Mouse (Mus musculus) CH12.LX (cell line): ENCODE results near the gene Aym1. TPM values are rescaled to one million over a fixed set of nuclear protein-coding genes. Genes with fewer than 3 reads are reported as not detected.
A peak's percentile ranks its signal among the peaks of the same experiment; 100 is the strongest.
"Not testable (repeated sequence)": the region's sequence is repeated elsewhere in the genome, so short reads cannot be mapped to it uniquely, and the experiment has no call there.

Experiments
- DNase-seq: peaks from one replicate; pipeline ENCODE4 v3.0.0-alpha.2; 2013; ENCODE audit errors: extremely low read depth
- H3K27ac ChIP-seq: 2 replicates; pipeline ENCODE4 v1.5.1; 2012; ENCODE audit warnings: low read depth, mild to moderate bottlenecking, control low read depth, moderate library complexity; ENCODE audit not compliant: insufficient read depth
- H3K27me3 ChIP-seq: replicated peaks from 2 replicates; pipeline ENCODE3; 2012; ENCODE audit warnings: inconsistent platforms
- H3K36me3 ChIP-seq, 2 experiments: replicated peaks in 1 of 2; 2 replicates each; pipeline versions ENCODE3 to v1.6.1; 2012; ENCODE audit warnings: inconsistent platforms in 1 of 2, low read length in 1 of 2, mild to moderate bottlenecking in 1 of 2, mixed read lengths in 1 of 2, moderate library complexity in 1 of 2; ENCODE audit not compliant: control insufficient read depth in 1 of 2, insufficient read depth in 1 of 2
- H3K4me1 ChIP-seq, 2 experiments: 2 replicates each; pipeline ENCODE4 v1.6.1; 2012; ENCODE audit warnings: inconsistent platforms in 1 of 2, moderate library complexity in 1 of 2; ENCODE audit not compliant: insufficient read depth in 2 of 2, control insufficient read depth in 1 of 2
- H3K4me2 ChIP-seq: 2 replicates; pipeline ENCODE4 v1.6.1; 2012; ENCODE audit warnings: low read depth, mild to moderate bottlenecking, control low read depth; ENCODE audit not compliant: poor library complexity, insufficient read depth, severe bottlenecking
- H3K4me3 ChIP-seq, 3 experiments: fragments of 150-350 bp in 1 of 3; sonication (generic) in 1 of 3; replicated peaks in 1 of 3; 2 replicates each; pipeline versions ENCODE3 to v1.5.1; 2011 to 2012; ENCODE audit warnings: low read depth in 2 of 3, low read length in 2 of 3, mild to moderate bottlenecking in 2 of 3, moderate library complexity in 2 of 3, control low read depth in 1 of 3, improper control_type of control experiment in 1 of 3, inconsistent platforms in 1 of 3, mixed read lengths in 1 of 3; ENCODE audit not compliant: poor library complexity in 1 of 3
- H3K79me2 ChIP-seq: replicated peaks from 2 replicates; pipeline ENCODE4 v1.6.1; 2012; ENCODE audit warnings: mild to moderate bottlenecking, moderate library complexity; ENCODE audit not compliant: control insufficient read depth, poor library complexity, insufficient read depth, severe bottlenecking; ENCODE audit errors: extremely low read depth
- H3K9ac ChIP-seq: 2 replicates; pipeline ENCODE4 v1.6.1; 2012; ENCODE audit warnings: low read depth, mild to moderate bottlenecking, control low read depth, moderate library complexity; ENCODE audit not compliant: insufficient read depth
- H3K9me3 ChIP-seq: replicated peaks from 2 replicates; pipeline ENCODE3; 2012; ENCODE audit warnings: low read length, inconsistent platforms, mixed read lengths
- CHD1 ChIP-seq: IDR thresholded peaks from 2 replicates; pipeline ENCODE4 v1.6.1; 2012; ENCODE audit warnings: low read depth, low read length, improper control_type of control experiment, inconsistent platforms
- CHD2 ChIP-seq: IDR thresholded peaks from 2 replicates; pipeline ENCODE4 v1.6.1; 2011; ENCODE audit warnings: low read length, improper control_type of control experiment
- CTCF ChIP-seq, 2 experiments: IDR thresholded peaks in 1 of 2; conservative IDR thresholded peaks in 1 of 2; 2 replicates each; pipeline ENCODE4 v1.5.1; 2011 to 2012; ENCODE audit warnings: low read depth in 2 of 2, low read length in 2 of 2, improper control_type of control experiment in 1 of 2, inconsistent platforms in 1 of 2, mild to moderate bottlenecking in 1 of 2, moderate library complexity in 1 of 2
- E2F4 ChIP-seq: IDR thresholded peaks from 2 replicates; pipeline ENCODE4 v1.6.1; 2011; ENCODE audit warnings: low read depth, low read length, improper control_type of control experiment; ENCODE audit not compliant: insufficient replicate concordance
- EP300 ChIP-seq: IDR thresholded peaks from 2 replicates; pipeline ENCODE4 v1.6.1; 2011; ENCODE audit warnings: low read length, improper control_type of control experiment
- GABPA ChIP-seq: IDR thresholded peaks from 2 replicates; pipeline ENCODE4 v1.6.1; 2012; ENCODE audit warnings: low read depth, low read length, improper control_type of control experiment, inconsistent platforms; ENCODE audit not compliant: insufficient replicate concordance
- IRF4 ChIP-seq: IDR thresholded peaks from 2 replicates; pipeline ENCODE4 v1.6.1; 2014; ENCODE audit warnings: low read depth, mild to moderate bottlenecking, inconsistent platforms, low read length, improper control_type of control experiment
- JUN ChIP-seq: IDR thresholded peaks from 2 replicates; pipeline ENCODE4 v1.6.1; 2011; ENCODE audit warnings: low read depth, mild to moderate bottlenecking, low read length, improper control_type of control experiment, moderate library complexity; ENCODE audit not compliant: insufficient read depth
- JUND ChIP-seq: conservative IDR thresholded peaks from 2 replicates; pipeline ENCODE4 v1.6.1; 2011; ENCODE audit warnings: low read depth, low read length, improper control_type of control experiment
- KAT2A ChIP-seq: IDR thresholded peaks from 2 replicates; pipeline ENCODE4 v1.6.1; 2012; ENCODE audit warnings: low read length, improper control_type of control experiment, inconsistent platforms; ENCODE audit not compliant: insufficient replicate concordance
- MAFK ChIP-seq: IDR thresholded peaks from 2 replicates; pipeline ENCODE4 v1.6.1; 2011; ENCODE audit warnings: low read length, improper control_type of control experiment; ENCODE audit not compliant: insufficient replicate concordance
- MAZ ChIP-seq: IDR thresholded peaks from 2 replicates; pipeline ENCODE4 v1.6.1; 2012; ENCODE audit warnings: low read depth, mild to moderate bottlenecking, inconsistent platforms, low read length, improper control_type of control experiment, moderate library complexity
- MEF2A ChIP-seq: IDR thresholded peaks from 2 replicates; pipeline ENCODE4 v1.6.1; 2014; ENCODE audit warnings: low read depth, mild to moderate bottlenecking, inconsistent platforms, low read length, improper control_type of control experiment, borderline replicate concordance
- NELFE ChIP-seq: IDR thresholded peaks from 2 replicates; pipeline ENCODE4 v1.6.1; 2011; ENCODE audit warnings: low read depth, low read length, improper control_type of control experiment
- NRF1 ChIP-seq: IDR thresholded peaks from 2 replicates; pipeline ENCODE4 v1.6.1; 2014; ENCODE audit warnings: low read depth, mild to moderate bottlenecking, inconsistent platforms, low read length, improper control_type of control experiment, moderate library complexity
- POLR2AphosphoS2 ChIP-seq: IDR thresholded peaks from 2 replicates; pipeline ENCODE4 v1.6.1; 2011; ENCODE audit warnings: low read depth, low read length, improper control_type of control experiment
- RAD21 ChIP-seq: IDR thresholded peaks from 2 replicates; pipeline ENCODE4 v1.6.1; 2011; ENCODE audit warnings: low read depth, mild to moderate bottlenecking, low read length, improper control_type of control experiment, moderate library complexity
- RCOR1 ChIP-seq: conservative IDR thresholded peaks from 2 replicates; pipeline ENCODE4 v1.6.1; 2012; ENCODE audit warnings: low read depth, mild to moderate bottlenecking, inconsistent platforms, low read length, improper control_type of control experiment
- SIN3A ChIP-seq: IDR thresholded peaks from 2 replicates; pipeline ENCODE4 v1.6.1; 2012; ENCODE audit warnings: low read length, improper control_type of control experiment, inconsistent platforms
- SMC3 ChIP-seq: IDR thresholded peaks from 2 replicates; pipeline ENCODE4 v1.6.1; 2011; ENCODE audit warnings: low read depth, low read length, improper control_type of control experiment
- UBTF ChIP-seq: IDR thresholded peaks from 2 replicates; pipeline ENCODE4 v1.6.1; 2012; ENCODE audit warnings: low read depth, mild to moderate bottlenecking, inconsistent platforms, low read length, improper control_type of control experiment, moderate library complexity
- ZKSCAN1 ChIP-seq: IDR thresholded peaks from 2 replicates; pipeline ENCODE4 v1.6.1; 2012; ENCODE audit warnings: low read depth, inconsistent platforms, low read length, improper control_type of control experiment, borderline replicate concordance
- ZNF384 ChIP-seq: IDR thresholded peaks from 2 replicates; pipeline ENCODE4 v1.6.1; 2012; ENCODE audit warnings: low read depth, low read length, improper control_type of control experiment, inconsistent platforms
- dilution Hi-C: fragments of 300-500 bp; cut with MboI; formaldehyde crosslinking; loops from 2 replicates; pipeline ENCODE4 v1.14.3; 2020; ENCODE audit warnings: low sequenced_read_pairs; ENCODE audit not compliant: extremely low pct_unique_long_range_greater_than_20kb, extremely low pct_ligation_motif_present
- in situ Hi-C: fragments of 300-500 bp; cut with MboI; formaldehyde crosslinking; loops from 3 replicates; pipeline ENCODE4 v1.14.3; 2019; ENCODE audit warnings: low sequenced_read_pairs, low pct_ligation_motif_present, low pct_unique_long_range_greater_than_20kb, mixed read lengths
- polyA plus RNA-seq: library from polyadenylated mRNA; unstranded; fragments of >175 nt; gene quantifications from 2 replicates; pipeline ENCODE4 v1.2.1, GENCODE M21; 2012; ENCODE audit warnings: low read depth; ENCODE audit not compliant: insufficient read length
- total RNA-seq, 2 experiments: library from RNA; depleted of rRNA; stranded (reverse); fragments of 300-350 nt in 1 of 2; fragments of >200 nt in 1 of 2; gene quantifications; 2 replicates each; pipeline ENCODE4 v1.2.3; 2012 to 2014

Gene Aym1
- total and polyA plus RNA-seq, 3 experiments, result not detected

DNA sequence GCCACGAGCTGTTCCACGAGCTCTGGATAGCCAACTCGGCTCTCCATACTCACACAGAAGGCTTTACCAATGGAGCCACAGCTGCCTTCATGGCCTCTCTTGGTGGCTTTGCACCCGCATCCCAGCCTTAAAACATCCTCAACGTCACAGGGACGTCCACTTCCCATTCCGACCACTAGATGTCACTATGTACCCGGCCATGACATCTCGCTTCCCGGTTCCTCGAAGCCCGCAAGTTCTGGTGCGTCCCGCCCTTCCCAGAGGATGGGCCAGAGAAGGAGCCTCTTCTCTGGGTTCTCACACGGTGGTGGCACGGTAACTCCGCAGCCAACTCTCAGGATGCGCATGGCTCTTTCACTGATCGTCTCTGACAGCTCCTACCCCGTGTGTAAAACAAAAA is 8.8 kb downstream of the Aym1 start:
- no peak for TF ChIP-seq CHD2
- TF ChIP-seq EP300, result no peak
- TF ChIP-seq ZNF384, result no peak
- TF ChIP-seq CHD1, result no peak
- no peak for TF ChIP-seq UBTF
- TF ChIP-seq MEF2A, result no peak
- TF ChIP-seq CTCF (conservative IDR thresholded peaks at IDR 0.05 in 1 of 2, IDR thresholded peaks at IDR 0.05 in 1 of 2; ENCODE audit: low read depth in 2 of 2, low read length in 2 of 2), result peak; percentile 68 to 92
- TF ChIP-seq SMC3, result peak; percentile 51
- TF ChIP-seq RAD21, result peak; percentile 77
- no peak for TF ChIP-seq MAFK
- TF ChIP-seq, all 38 proteins: peak for 3
- no peaks in the 10 kb centered on the region for H3K4me1 ChIP-seq
- no peaks in the 10 kb centered on the region for H3K36me3 ChIP-seq
- H3K9me3 ChIP-seq, result no peaks in the 10 kb centered on the region
- in situ Hi-C loops (loop anchor here (5.0 to 10.0 kb wide), 2 partner anchors 106 to 449 kb away; no protein-coding TSS in a partner anchor), dilution Hi-C loops (no loop called here)
- H3K4me3 ChIP-seq, result no peak overlapping the region
- no peak overlapping the region for H3K27ac ChIP-seq
- peak; percentile 52 for DNase-seq
- H3K9ac ChIP-seq, result no peak overlapping the region
- no peaks in the 10 kb centered on the region for H3K79me2 ChIP-seq
- no peak overlapping the region for H3K4me2 ChIP-seq
- H3K27me3 ChIP-seq, result peaks cover 80% of the 10 kb centered on the region

DNA sequence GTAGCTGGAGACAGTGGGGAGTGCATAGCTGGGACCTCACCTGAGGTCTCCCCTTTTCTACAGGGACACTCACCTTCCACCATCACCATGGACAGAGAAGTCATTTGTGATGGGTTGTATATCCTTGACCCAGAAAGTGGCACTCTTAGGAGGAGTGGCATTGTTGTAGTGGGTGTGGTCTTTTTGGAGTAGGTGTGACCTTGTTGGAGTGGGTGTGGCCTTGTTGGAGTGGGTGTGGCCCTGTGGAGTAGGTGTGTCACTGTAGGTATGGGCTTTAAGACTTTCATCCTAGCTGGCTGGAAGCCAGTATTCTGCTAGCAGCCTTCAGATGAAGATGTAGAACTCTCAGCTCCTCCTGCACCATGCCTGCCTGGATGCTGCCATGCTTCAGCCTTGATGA is 10.6 kb downstream of the Aym1 start:
- H3K36me3 ChIP-seq, dilution Hi-C loops, H3K4me2 ChIP-seq, H3K4me3 ChIP-seq, DNase-seq, H3K27ac ChIP-seq, H3K9ac ChIP-seq, H3K9me3 ChIP-seq, H3K79me2 ChIP-seq, H3K4me1 ChIP-seq: not testable (repeated sequence)
- peaks cover 77% of the 10 kb centered on the region for H3K27me3 ChIP-seq
- in situ Hi-C loops, result loop anchor here (5.0 to 10.0 kb wide), 2 partner anchors 105 to 447 kb away; no protein-coding TSS in a partner anchor

GRCm38 (mm10) chr5:113369262-113369868 is 12.3 kb downstream of the Aym1 start:
- no peaks in the 10 kb centered on the region for H3K79me2 ChIP-seq
- dilution Hi-C loops (no loop called here), in situ Hi-C loops (loop anchor here (5.0 to 10.0 kb wide), 2 partner anchors 103 to 445 kb away; no protein-coding TSS in a partner anchor)
- no peak overlapping the region for H3K4me3 ChIP-seq
- no peak for DNase-seq
- peaks cover 70% of the 10 kb centered on the region for H3K27me3 ChIP-seq
- no peaks in the 10 kb centered on the region for H3K36me3 ChIP-seq
- H3K4me2 ChIP-seq, result no peak overlapping the region
- no peak overlapping the region for H3K27ac ChIP-seq
- H3K9ac ChIP-seq, result no peak overlapping the region
- H3K9me3 ChIP-seq, result no peaks in the 10 kb centered on the region
- no peak for TF ChIP-seq JUN
- no peak for TF ChIP-seq NRF1
- TF ChIP-seq MAZ, result no peak
- TF ChIP-seq SIN3A, result no peak
- no peak for TF ChIP-seq RCOR1
- TF ChIP-seq UBTF, result no peak
- no peak for TF ChIP-seq CHD1
- no peak for TF ChIP-seq JUND
- TF ChIP-seq EP300, result no peak
- no peak for TF ChIP-seq KAT2A
- TF ChIP-seq POLR2AphosphoS2, result no peak
- no peak for TF ChIP-seq GABPA
- no peak for TF ChIP-seq IRF4
- TF ChIP-seq ZNF384, result no peak
- TF ChIP-seq NELFE, result no peak
- no peak for TF ChIP-seq ZKSCAN1
- no peak for TF ChIP-seq E2F4
- no peaks in the 10 kb centered on the region for H3K4me1 ChIP-seq
